In genomic region chr2:116070614-116071425, GRCm38 (mm10) we compare ENCODE assay signal across 10 mouse cellular contexts. TPM values are rescaled to one million over a fixed set of nuclear protein-coding genes. Genes with fewer than 3 reads are reported as not detected.
DNase-seq lines count a peak whose midpoint lies in the region; ATAC-seq lines count a peak whose summit lies in the region.
"Had no signal": no experiment of that assay in that cellular context is flagged by ENCODE, and none has a peak within 500 bp of the region (broad histone marks: within the 10 kb centered on the region; RNA-seq: fewer than 3 reads in every experiment).

No protein-coding gene starts in this region.

- no peak for ATAC-seq in kidney, embryonic 16.5 days (ENCODE audit: low FRiP score, low TSS enrichment)
- ATAC-seq in neural tube, embryonic 15.5 days (ENCODE audit: low FRiP score): no peak

- peak overlapping the region; percentile 68 for H3K9ac ChIP-seq in kidney, embryonic 16.5 days (replicated peaks; ENCODE audit: low read length)
- peak overlapping the region; percentile 1; the same call in 1 of the 2 replicates for H3K9ac ChIP-seq in neural tube, embryonic 15.5 days (replicated peaks)
- H3K9ac ChIP-seq: liver, embryonic 15.5 days had no signal

- H3K27me3 ChIP-seq in kidney, embryonic 16.5 days (ENCODE audit: insufficient read depth, low read length): no peaks in the 10 kb centered on the region
- peaks cover 91% of the 10 kb centered on the region for H3K27me3 ChIP-seq in forebrain, embryonic 10.5 days (ENCODE audit: poor library complexity, severe bottlenecking)
- H3K27me3 ChIP-seq in neural tube, embryonic 15.5 days (replicated peaks): peaks cover 7% of the 10 kb centered on the region; the same call in 1 of the 2 replicates

- DNase-seq in kidney, adult 11 months: no peak
- DNase-seq in forebrain, embryonic 10.5 days (ENCODE audit: extremely low spot score, low spot score): no peak
- DNase-seq in kidney, postnatal 10 days: peak; percentile 9
- no peak for DNase-seq in gastrocnemius, postnatal 25 days
- no peak for DNase-seq in left cerebral cortex, adult 8-10 months (ENCODE audit: low spot score in 2 of 2)
- DNase-seq in right cerebral cortex, postnatal 36 days (ENCODE audit: low spot score in 2 of 2): no peak

- H3K27ac ChIP-seq in kidney, embryonic 16.5 days (ENCODE audit: low read length): peak overlapping the region; percentile 99
- H3K27ac ChIP-seq in forebrain, embryonic 10.5 days: peak overlapping the region; percentile 71
- H3K27ac ChIP-seq in neural tube, embryonic 15.5 days (replicated peaks): peak overlapping the region; percentile 73
- H3K27ac ChIP-seq: liver, embryonic 15.5 days had no signal

- H3K4me1 ChIP-seq in kidney, embryonic 16.5 days (ENCODE audit: insufficient read depth, low read length): peaks cover 23% of the 10 kb centered on the region
- H3K4me1 ChIP-seq in forebrain, embryonic 10.5 days: peaks cover 84% of the 10 kb centered on the region
- H3K4me1 ChIP-seq in neural tube, embryonic 15.5 days: peaks cover 35% of the 10 kb centered on the region

- peak overlapping the region; percentile 78 for H3K4me2 ChIP-seq in kidney, embryonic 16.5 days (replicated peaks; ENCODE audit: low read depth, low read length)
- peak overlapping the region; percentile 81 for H3K4me2 ChIP-seq in neural tube, embryonic 15.5 days

- 5% methylated on average over 10 of the region's 10 CpGs for WGBS in kidney, embryonic 16.5 days
- 7% methylated on average over 10 of the region's 10 CpGs for WGBS in forebrain, embryonic 10.5 days
- 11% methylated on average over 10 of the region's 10 CpGs for WGBS in neural tube, embryonic 15.5 days

- H3K4me3 ChIP-seq in kidney, embryonic 16.5 days (ENCODE audit: low read length): peak overlapping the region; percentile 83
- peak overlapping the region; percentile 76 for H3K4me3 ChIP-seq in forebrain, embryonic 10.5 days
- H3K4me3 ChIP-seq in neural tube, embryonic 15.5 days (replicated peaks): peak overlapping the region; percentile 36

- H3K9me3 ChIP-seq in kidney, embryonic 16.5 days (ENCODE audit: low read length): no peaks in the 10 kb centered on the region
- H3K9me3 ChIP-seq in forebrain, embryonic 10.5 days: no peaks in the 10 kb centered on the region
- H3K9me3 ChIP-seq in neural tube, embryonic 15.5 days (replicated peaks): no peaks in the 10 kb centered on the region
- H3K9me3 ChIP-seq: liver, embryonic 15.5 days had no signal

- no peaks in the 10 kb centered on the region for H3K36me3 ChIP-seq in kidney, embryonic 16.5 days (ENCODE audit: insufficient read depth, low read length)
- no peaks in the 10 kb centered on the region for H3K36me3 ChIP-seq in forebrain, embryonic 10.5 days (replicated peaks)
- no peaks in the 10 kb centered on the region for H3K36me3 ChIP-seq in neural tube, embryonic 15.5 days
- H3K36me3 ChIP-seq: liver, embryonic 15.5 days had no signal

RNA-seq across cellular contexts. Expression of gene Meis2, which starts 5.2 kb away (rescaled TPM):
- 72.6 and 90.3 TPM in 2 replicates for polyA plus RNA-seq in kidney, embryonic 16.5 days (2015; fragmentation: Nextera tagmentation; extraction: Ambion mirVana)
- 32.5 TPM in 2 replicates for polyA plus RNA-seq in forebrain, embryonic 10.5 days (2016; fragmentation: Nextera tagmentation; extraction: Ambion mirVana)
- polyA plus RNA-seq in neural tube, embryonic 15.5 days (2015; fragmentation: Nextera tagmentation; extraction: Ambion mirVana): 74.4 and 95.5 TPM in 2 replicates
- 1 to 10 TPM; 1.5 to 2.0 TPM for total RNA-seq in gastrocnemius, postnatal 25 days (2021)
- 100 to 1,000 TPM; 141 to 190 (median 171) TPM for total RNA-seq in left cerebral cortex, adult 8-10 months (2022)
- total RNA-seq: common myeloid progenitor, adult 5-6 weeks had no signal
